Mouse (Mus musculus): ENCODE measurements around the gene Nlrp4e. TPM values are rescaled to one million over a fixed set of nuclear protein-coding genes. Genes with fewer than 3 reads are reported as not detected.
"Not testable (repeated sequence)": the region's sequence is repeated elsewhere in the genome, so short reads cannot be mapped to it uniquely, and the experiment has no call there.

Nlrp4e gene
- not detected for polyA plus RNA-seq (2017; shearing (Covaris generic))

GRCm38 (mm10) chr7:23300892-23301291 is at the start of gene Nlrp4e:
TSS of gene Nlrp4e (plus strand) at chr7:23301192.
- ATAC-seq, result not testable (repeated sequence)

GRCm38 (mm10) chr7:23251582-23251981 is 49.4 kb upstream of the Nlrp4e start, which contains the start of gene Vmn1r166:
TSS of gene Vmn1r166 (minus strand) at chr7:23251682.
- not testable (repeated sequence) for ATAC-seq

GRCm38 (mm10) chr7:23278800-23279199 is 22.2 kb upstream of the Nlrp4e start, which contains the start of gene Gm6902:
TSS of gene Gm6902 (minus strand) at chr7:23278900.
- ATAC-seq, result not testable (repeated sequence)

GRCm38 (mm10) chr7:23358311-23358710 is 57.3 kb downstream of the Nlrp4e start:
- ATAC-seq, result not testable (repeated sequence)

- no peak for ATAC-seq
Measured at GRCm38 (mm10) chr7:23385589-23385988, 84.6 kb downstream of the Nlrp4e start, which contains the start of gene Nlrp5. TSS of gene Nlrp5 (plus strand) at chr7:23385889.

Other genes starting within 250 kb of the Nlrp4e start
- not detected for gene Vmn1r163, start 245.7 kb upstream of the Nlrp4e start, polyA plus RNA-seq (2017; shearing (Covaris generic))
- gene Gm8720, start 233.7 kb upstream of the Nlrp4e start, polyA plus RNA-seq (2017; shearing (Covaris generic)), result not detected
- not detected for gene Gm10662, start 156.7 kb upstream of the Nlrp4e start, polyA plus RNA-seq (2017; shearing (Covaris generic))
- gene Vmn1r165, start 83.9 kb upstream of the Nlrp4e start, polyA plus RNA-seq (2017; shearing (Covaris generic)), result not detected
- not detected for gene Vmn1r166, start 49.5 kb upstream of the Nlrp4e start, polyA plus RNA-seq (2017; shearing (Covaris generic))
- not detected for gene Gm6902, start 22.3 kb upstream of the Nlrp4e start, polyA plus RNA-seq (2017; shearing (Covaris generic))
- gene Nlrp5, start 84.7 kb downstream of the Nlrp4e start, polyA plus RNA-seq (2017; shearing (Covaris generic)), result not detected
- not detected for gene Vmn1r167, start 206.0 kb downstream of the Nlrp4e start, polyA plus RNA-seq (2017; shearing (Covaris generic))
- not detected for gene Vmn1r168, start 238.5 kb downstream of the Nlrp4e start, polyA plus RNA-seq (2017; shearing (Covaris generic))

All from inflammation-experienced regulatory T-cells, adult 6 months (primary cell).